ENCODE assay signal across 9 mouse cellular contexts in genomic region chr7:132471327-132471726, GRCm38 (mm10).
A peak's percentile ranks its signal among the peaks of the same experiment; 100 is the strongest.
DNase-seq lines count a peak whose midpoint lies in the region; ATAC-seq lines count a peak whose summit lies in the region.
"Had no signal": no experiment of that assay in that cellular context is flagged by ENCODE, and none has a peak within 500 bp of the region (broad histone marks: within the 10 kb centered on the region; RNA-seq: fewer than 3 reads in every experiment).

No protein-coding gene starts in this region.

- no peaks in the 10 kb centered on the region for H3K4me1 ChIP-seq in heart, embryonic 11.5 days (ENCODE audit: control insufficient read depth, insufficient read depth, low read length)
- H3K4me1 ChIP-seq in embryonic facial prominence, embryonic 14.5 days (ENCODE audit: control insufficient read depth, insufficient read depth, low read length) = peaks cover 6% of the 10 kb centered on the region; the same call in 1 of the 2 replicates
- H3K4me1 ChIP-seq: neural tube, embryonic 12.5 days had no signal

- WGBS in heart, embryonic 11.5 days (ENCODE audit: insufficient replicate concordance) = 39% methylated on average over 3 of the region's 3 CpGs
- WGBS in embryonic facial prominence, embryonic 14.5 days = 60% methylated on average over 3 of the region's 3 CpGs

- no peaks in the 10 kb centered on the region for H3K27me3 ChIP-seq in heart, embryonic 11.5 days (ENCODE audit: control insufficient read depth, insufficient read depth, low read length)
- H3K27me3 ChIP-seq in embryonic facial prominence, embryonic 14.5 days (replicated peaks; ENCODE audit: control insufficient read depth, insufficient read depth, low read length) = no peaks in the 10 kb centered on the region
- H3K27me3 ChIP-seq: neural tube, embryonic 12.5 days had no signal

- ATAC-seq in heart, embryonic 11.5 days (replicated peaks; ENCODE audit: insufficient number of reproducible peaks, low FRiP score, low TSS enrichment) = no peak
- no peak for ATAC-seq in embryonic facial prominence, embryonic 14.5 days (ENCODE audit: low read depth)

- no peak overlapping the region for H3K27ac ChIP-seq in heart, embryonic 11.5 days (ENCODE audit: low read depth, low read length)
- no peak overlapping the region for H3K27ac ChIP-seq in embryonic facial prominence, embryonic 14.5 days (replicated peaks; ENCODE audit: low read depth, low read length)
- H3K27ac ChIP-seq: neural tube, embryonic 12.5 days had no signal

- H3K4me2 ChIP-seq in heart, embryonic 11.5 days = no peak overlapping the region
- H3K4me2 ChIP-seq in embryonic facial prominence, embryonic 14.5 days (ENCODE audit: low read depth, low read length) = no peak overlapping the region
- H3K4me2 ChIP-seq: neural tube, embryonic 12.5 days had no signal

- H3K9ac ChIP-seq in heart, embryonic 11.5 days (ENCODE audit: low read depth, low read length) = no peak overlapping the region
- no peak overlapping the region for H3K9ac ChIP-seq in embryonic facial prominence, embryonic 14.5 days (ENCODE audit: low read depth, low read length)
- H3K9ac ChIP-seq: neural tube, embryonic 12.5 days had no signal

- H3K36me3 ChIP-seq in heart, embryonic 11.5 days (ENCODE audit: control insufficient read depth, insufficient read depth, low read length) = no peaks in the 10 kb centered on the region
- H3K36me3 ChIP-seq in embryonic facial prominence, embryonic 14.5 days (ENCODE audit: control insufficient read depth, insufficient read depth, low read length) = no peaks in the 10 kb centered on the region
- H3K36me3 ChIP-seq: neural tube, embryonic 12.5 days had no signal

- no peaks in the 10 kb centered on the region for H3K9me3 ChIP-seq in heart, embryonic 11.5 days (replicated peaks; ENCODE audit: control insufficient read depth, low read length)
- H3K9me3 ChIP-seq in embryonic facial prominence, embryonic 14.5 days (ENCODE audit: control insufficient read depth, low read length) = no peaks in the 10 kb centered on the region
- H3K9me3 ChIP-seq: neural tube, embryonic 12.5 days had no signal

- no peak overlapping the region for H3K4me3 ChIP-seq in heart, embryonic 11.5 days (ENCODE audit: low read depth, low read length)
- no peak overlapping the region for H3K4me3 ChIP-seq in embryonic facial prominence, embryonic 14.5 days (ENCODE audit: low read depth, low read length)
- H3K4me3 ChIP-seq: neural tube, embryonic 12.5 days had no signal

- DNase-seq in heart, adult 18-20 months = peak; percentile 48 to 72
- DNase-seq in 3T3-L1 (ENCODE audit: low read depth, low spot score) = peak; percentile 28
- DNase-seq in R1 (ENCODE audit: low read depth, low spot score) = peak; percentile 50
- DNase-seq in embryonic facial prominence, embryonic 14.5 days (ENCODE audit: low spot score) = peak; percentile 51
- peak; percentile 49 to 61 for DNase-seq in left cerebral cortex, adult 18-20 months (ENCODE audit: low spot score in 2 of 2)
- DNase-seq in retina, postnatal 7 days (ENCODE audit: low read depth, low spot score) = peak; percentile 19
- no peak for DNase-seq in ovary, postnatal 36 days (ENCODE audit: low spot score)
